Mouse (Mus musculus): ENCODE data around the gene Gm5901. TPM values are rescaled to one million over a fixed set of nuclear protein-coding genes. Genes with fewer than 3 reads are reported as not detected.

The Gm5901 gene
- total and polyA plus RNA-seq, 3 experiments, result 0.30 to 0.44 TPM; not detected in 1

GRCm38 (mm10) chr7:105395131-105395820 lies 20.4 kb downstream of the Gm5901 start:
- H3K4me2 ChIP-seq (ENCODE audit: insufficient read depth, low read depth, poor library complexity, severe bottlenecking), result no peak overlapping the region
- H3K4me3 ChIP-seq (replicated peaks in 1 of 3; ENCODE audit: low read depth in 2 of 3, low read length in 2 of 3, poor library complexity in 1 of 3), result no peak overlapping the region
- H3K27me3 ChIP-seq (replicated peaks), result no peaks in the 10 kb centered on the region
- in situ Hi-C loops (cut with MboI; ENCODE audit: low pct_ligation_motif_present, low pct_unique_long_range_greater_than_20kb, low sequenced_read_pairs) (no loop called here), dilution Hi-C loops (cut with MboI; ENCODE audit: extremely low pct_ligation_motif_present, extremely low pct_unique_long_range_greater_than_20kb, low sequenced_read_pairs) (no loop called here)
- H3K36me3 ChIP-seq (replicated peaks in 1 of 2; ENCODE audit: control insufficient read depth in 1 of 2, insufficient read depth in 1 of 2, low read length in 1 of 2), result no peaks in the 10 kb centered on the region
- no peak overlapping the region for H3K9ac ChIP-seq (ENCODE audit: insufficient read depth, low read depth)
- TF ChIP-seq SMC3 (IDR thresholded peaks at IDR 0.05; ENCODE audit: low read depth, low read length), result no peak
- no peak for TF ChIP-seq ZC3H11A (IDR thresholded peaks at IDR 0.05; ENCODE audit: low read depth, low read length)
- no peak for TF ChIP-seq CHD2 (IDR thresholded peaks at IDR 0.05; ENCODE audit: low read length)
- TF ChIP-seq PAX5 (IDR thresholded peaks at IDR 0.05; ENCODE audit: low read length), result no peak
- no peak for TF ChIP-seq ELF1 (IDR thresholded peaks at IDR 0.05; ENCODE audit: low read depth, low read length)
- no peak for TF ChIP-seq TBP (conservative IDR thresholded peaks at IDR 0.05; ENCODE audit: low read depth, low read length)
- no peak for TF ChIP-seq EP300 (IDR thresholded peaks at IDR 0.05; ENCODE audit: low read length)
- TF ChIP-seq CTCF (conservative IDR thresholded peaks at IDR 0.05 in 1 of 2, IDR thresholded peaks at IDR 0.05 in 1 of 2; ENCODE audit: low read depth in 2 of 2, low read length in 2 of 2), result no peak
- no peak for TF ChIP-seq ETS1 (conservative IDR thresholded peaks at IDR 0.05; ENCODE audit: low read depth, low read length)
- no peak for TF ChIP-seq HCFC1 (IDR thresholded peaks at IDR 0.05; ENCODE audit: low read depth, low read length)
- TF ChIP-seq ZKSCAN1 (IDR thresholded peaks at IDR 0.05; ENCODE audit: borderline replicate concordance, low read depth, low read length), result no peak
- no peak for TF ChIP-seq UBTF (IDR thresholded peaks at IDR 0.05; ENCODE audit: low read depth, low read length)
- TF ChIP-seq MXI1 (IDR thresholded peaks at IDR 0.05; ENCODE audit: low read depth, low read length), result no peak
- no peak for TF ChIP-seq MAX (IDR thresholded peaks at IDR 0.05; ENCODE audit: low read length)
- no peak for TF ChIP-seq POLR2A (IDR thresholded peaks at IDR 0.05; ENCODE audit: low read depth, low read length)
- TF ChIP-seq E2F4 (IDR thresholded peaks at IDR 0.05; ENCODE audit: insufficient replicate concordance, low read depth, low read length), result no peak
- TF ChIP-seq IRF4 (IDR thresholded peaks at IDR 0.05; ENCODE audit: low read depth, low read length), result no peak
- no peak for TF ChIP-seq JUN (IDR thresholded peaks at IDR 0.05; ENCODE audit: insufficient read depth, low read depth, low read length)
- TF ChIP-seq MYC (IDR thresholded peaks at IDR 0.05; ENCODE audit: low read depth, low read length), result no peak
- no peak for TF ChIP-seq JUND (conservative IDR thresholded peaks at IDR 0.05; ENCODE audit: low read depth, low read length)
- H3K27ac ChIP-seq (ENCODE audit: insufficient read depth, low read depth), result no peak overlapping the region
- H3K79me2 ChIP-seq (replicated peaks; ENCODE audit: control insufficient read depth, extremely low read depth, insufficient read depth, poor library complexity, severe bottlenecking), result 0 out of 2 replicates have a peak, but pooled peaks cover 2% of the 10 kb centered on the region
- no peak for DNase-seq (ENCODE audit: extremely low read depth)
- peaks cover 0 to 35% of the 10 kb centered on the region in 2 experiments; a peak in 2 of 4 replicates for H3K4me1 ChIP-seq (ENCODE audit: control insufficient read depth in 1 of 2, insufficient read depth in 2 of 2)
- no peaks in the 10 kb centered on the region for H3K9me3 ChIP-seq (replicated peaks; ENCODE audit: low read length)

GRCm38 (mm10) chr7:105396126-105396525 lies 21.3 kb downstream of the Gm5901 start:
- Histone ChIP-seq H3K36me3 (replicated peaks in 1 of 2; ENCODE audit: control insufficient read depth in 1 of 2, insufficient read depth in 1 of 2, low read length in 1 of 2) (no peaks in the 10 kb centered on the region), H3K27me3 (replicated peaks) (peaks cover 3% of the 10 kb centered on the region), H3K4me3 (replicated peaks in 1 of 3; ENCODE audit: low read depth in 2 of 3, low read length in 2 of 3, poor library complexity in 1 of 3) (no peak overlapping the region), H3K27ac (ENCODE audit: insufficient read depth, low read depth) (no peak overlapping the region), H3K9ac (ENCODE audit: insufficient read depth, low read depth) (no peak overlapping the region), H3K4me2 (ENCODE audit: insufficient read depth, low read depth, poor library complexity, severe bottlenecking) (no peak overlapping the region), H3K9me3 (replicated peaks; ENCODE audit: low read length) (no peaks in the 10 kb centered on the region), H3K79me2 (replicated peaks; ENCODE audit: control insufficient read depth, extremely low read depth, insufficient read depth, poor library complexity, severe bottlenecking) (0 out of 2 replicates have a peak, but pooled peaks cover 2% of the 10 kb centered on the region), H3K4me1 (ENCODE audit: control insufficient read depth in 1 of 2, insufficient read depth in 2 of 2) (peaks cover 0 to 35% of the 10 kb centered on the region in 2 experiments; a peak in 2 of 4 replicates)
- peak; percentile 21 for DNase-seq (ENCODE audit: extremely low read depth)
- dilution Hi-C loops (cut with MboI; ENCODE audit: extremely low pct_ligation_motif_present, extremely low pct_unique_long_range_greater_than_20kb, low sequenced_read_pairs), result no loop called here
- TF ChIP-seq ELF1 (IDR thresholded peaks at IDR 0.05; ENCODE audit: low read depth, low read length) (no peak), HCFC1 (IDR thresholded peaks at IDR 0.05; ENCODE audit: low read depth, low read length) (no peak), UBTF (IDR thresholded peaks at IDR 0.05; ENCODE audit: low read depth, low read length) (no peak), JUN (IDR thresholded peaks at IDR 0.05; ENCODE audit: insufficient read depth, low read depth, low read length) (no peak), MXI1 (IDR thresholded peaks at IDR 0.05; ENCODE audit: low read depth, low read length) (no peak), ZNF384 (IDR thresholded peaks at IDR 0.05; ENCODE audit: low read depth, low read length) (no peak), MYC (IDR thresholded peaks at IDR 0.05; ENCODE audit: low read depth, low read length) (no peak), ZMIZ1 (IDR thresholded peaks at IDR 0.05; ENCODE audit: low read depth, low read length) (no peak), PAX5 (IDR thresholded peaks at IDR 0.05; ENCODE audit: low read length) (no peak), USF2 (conservative IDR thresholded peaks at IDR 0.05; ENCODE audit: low read depth, low read length) (no peak), POLR2A (IDR thresholded peaks at IDR 0.05; ENCODE audit: low read depth, low read length) (no peak)
- in situ Hi-C loops (cut with MboI; ENCODE audit: low pct_ligation_motif_present, low pct_unique_long_range_greater_than_20kb, low sequenced_read_pairs), result no loop called here

All from CH12.LX (cell line).